Mouse (Mus musculus): Measurements from ENCODE around the gene Myo1e.

DNA sequence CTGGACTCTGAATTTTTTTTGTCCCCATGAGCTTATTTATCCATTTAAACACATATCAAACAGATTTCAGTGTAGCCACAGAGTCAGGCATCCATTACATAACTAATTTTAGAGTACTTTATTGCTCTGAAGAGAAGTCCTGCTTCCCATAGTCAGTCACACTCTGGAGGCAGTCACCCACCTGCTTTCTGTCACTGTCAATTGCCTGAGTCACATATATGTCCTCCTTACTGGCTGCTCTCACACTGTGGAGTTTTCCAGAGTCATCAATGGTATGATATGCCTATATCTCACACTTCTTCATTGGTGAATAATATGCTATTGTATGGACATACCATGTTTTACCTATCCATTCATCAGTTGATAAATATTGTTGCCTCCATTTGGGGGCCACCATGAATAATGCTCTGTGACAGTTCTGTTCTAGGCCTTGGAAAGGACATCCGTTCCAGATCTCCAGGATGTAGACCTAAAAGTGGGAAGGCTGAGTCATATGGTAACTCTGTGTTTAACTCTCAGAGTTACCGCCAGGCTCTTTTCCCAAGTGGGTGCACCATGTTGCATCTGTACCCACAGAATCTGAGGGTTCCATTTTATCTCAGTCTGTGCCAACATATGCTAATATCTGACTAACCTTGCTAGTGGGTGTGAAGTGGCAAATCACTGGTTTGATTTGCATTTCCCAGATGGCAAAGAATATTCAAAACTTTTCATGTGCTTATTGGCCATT, 152.4 kb downstream of the Myo1e start:
- TF ChIP-seq POLR2A (IDR thresholded peaks at IDR 0.05; ENCODE audit: insufficient read depth, low read depth, low read length), result no peak
- no peak for TF ChIP-seq CTCF (IDR thresholded peaks at IDR 0.05; ENCODE audit: insufficient read depth, low read depth, low read length)
